Mouse (Mus musculus) CH12.LX (cell line): Measurements from ENCODE around the gene Btbd9. TPM values are rescaled to one million over a fixed set of nuclear protein-coding genes. Genes with fewer than 3 reads are reported as not detected.

Experiments
- DNase-seq: peaks from one replicate; pipeline ENCODE4 v3.0.0-alpha.2; 2013; ENCODE audit errors: extremely low read depth
- H3K27ac ChIP-seq: 2 replicates; pipeline ENCODE4 v1.5.1; 2012; ENCODE audit warnings: low read depth, mild to moderate bottlenecking, control low read depth, moderate library complexity; ENCODE audit not compliant: insufficient read depth
- H3K27me3 ChIP-seq: replicated peaks from 2 replicates; pipeline ENCODE3; 2012; ENCODE audit warnings: inconsistent platforms
- H3K36me3 ChIP-seq, 2 experiments: replicated peaks in 1 of 2; 2 replicates each; pipeline versions ENCODE3 to v1.6.1; 2012; ENCODE audit warnings: inconsistent platforms in 1 of 2, low read length in 1 of 2, mild to moderate bottlenecking in 1 of 2, mixed read lengths in 1 of 2, moderate library complexity in 1 of 2; ENCODE audit not compliant: control insufficient read depth in 1 of 2, insufficient read depth in 1 of 2
- H3K4me1 ChIP-seq, 2 experiments: 2 replicates each; pipeline ENCODE4 v1.6.1; 2012; ENCODE audit warnings: inconsistent platforms in 1 of 2, moderate library complexity in 1 of 2; ENCODE audit not compliant: insufficient read depth in 2 of 2, control insufficient read depth in 1 of 2
- H3K4me2 ChIP-seq: 2 replicates; pipeline ENCODE4 v1.6.1; 2012; ENCODE audit warnings: low read depth, mild to moderate bottlenecking, control low read depth; ENCODE audit not compliant: poor library complexity, insufficient read depth, severe bottlenecking
- H3K4me3 ChIP-seq, 3 experiments: fragments of 150-350 bp in 1 of 3; sonication (generic) in 1 of 3; replicated peaks in 1 of 3; 2 replicates each; pipeline versions ENCODE3 to v1.5.1; 2011 to 2012; ENCODE audit warnings: low read depth in 2 of 3, low read length in 2 of 3, mild to moderate bottlenecking in 2 of 3, moderate library complexity in 2 of 3, control low read depth in 1 of 3, improper control_type of control experiment in 1 of 3, inconsistent platforms in 1 of 3, mixed read lengths in 1 of 3; ENCODE audit not compliant: poor library complexity in 1 of 3
- H3K79me2 ChIP-seq: replicated peaks from 2 replicates; pipeline ENCODE4 v1.6.1; 2012; ENCODE audit warnings: mild to moderate bottlenecking, moderate library complexity; ENCODE audit not compliant: control insufficient read depth, poor library complexity, insufficient read depth, severe bottlenecking; ENCODE audit errors: extremely low read depth
- H3K9ac ChIP-seq: 2 replicates; pipeline ENCODE4 v1.6.1; 2012; ENCODE audit warnings: low read depth, mild to moderate bottlenecking, control low read depth, moderate library complexity; ENCODE audit not compliant: insufficient read depth
- H3K9me3 ChIP-seq: replicated peaks from 2 replicates; pipeline ENCODE3; 2012; ENCODE audit warnings: low read length, inconsistent platforms, mixed read lengths
- BHLHE40 ChIP-seq: IDR thresholded peaks from 2 replicates; pipeline ENCODE4 v1.6.1; 2011; ENCODE audit warnings: mild to moderate bottlenecking, low read depth, low read length, improper control_type of control experiment
- CHD1 ChIP-seq: IDR thresholded peaks from 2 replicates; pipeline ENCODE4 v1.6.1; 2012; ENCODE audit warnings: low read depth, low read length, improper control_type of control experiment, inconsistent platforms
- CHD2 ChIP-seq: IDR thresholded peaks from 2 replicates; pipeline ENCODE4 v1.6.1; 2011; ENCODE audit warnings: low read length, improper control_type of control experiment
- CTCF ChIP-seq, 2 experiments: IDR thresholded peaks in 1 of 2; conservative IDR thresholded peaks in 1 of 2; 2 replicates each; pipeline ENCODE4 v1.5.1; 2011 to 2012; ENCODE audit warnings: low read depth in 2 of 2, low read length in 2 of 2, improper control_type of control experiment in 1 of 2, inconsistent platforms in 1 of 2, mild to moderate bottlenecking in 1 of 2, moderate library complexity in 1 of 2
- E2F4 ChIP-seq: IDR thresholded peaks from 2 replicates; pipeline ENCODE4 v1.6.1; 2011; ENCODE audit warnings: low read depth, low read length, improper control_type of control experiment; ENCODE audit not compliant: insufficient replicate concordance
- ELF1 ChIP-seq: IDR thresholded peaks from 2 replicates; pipeline ENCODE4 v1.6.1; 2014; ENCODE audit warnings: low read depth, mild to moderate bottlenecking, inconsistent platforms, low read length, improper control_type of control experiment
- EP300 ChIP-seq: IDR thresholded peaks from 2 replicates; pipeline ENCODE4 v1.6.1; 2011; ENCODE audit warnings: low read length, improper control_type of control experiment
- IRF4 ChIP-seq: IDR thresholded peaks from 2 replicates; pipeline ENCODE4 v1.6.1; 2014; ENCODE audit warnings: low read depth, mild to moderate bottlenecking, inconsistent platforms, low read length, improper control_type of control experiment
- JUN ChIP-seq: IDR thresholded peaks from 2 replicates; pipeline ENCODE4 v1.6.1; 2011; ENCODE audit warnings: low read depth, mild to moderate bottlenecking, low read length, improper control_type of control experiment, moderate library complexity; ENCODE audit not compliant: insufficient read depth
- KAT2A ChIP-seq: IDR thresholded peaks from 2 replicates; pipeline ENCODE4 v1.6.1; 2012; ENCODE audit warnings: low read length, improper control_type of control experiment, inconsistent platforms; ENCODE audit not compliant: insufficient replicate concordance
- MAX ChIP-seq: IDR thresholded peaks from 2 replicates; pipeline ENCODE4 v1.6.1; 2011; ENCODE audit warnings: low read length, improper control_type of control experiment
- MAZ ChIP-seq: IDR thresholded peaks from 2 replicates; pipeline ENCODE4 v1.6.1; 2012; ENCODE audit warnings: low read depth, mild to moderate bottlenecking, inconsistent platforms, low read length, improper control_type of control experiment, moderate library complexity
- MEF2A ChIP-seq: IDR thresholded peaks from 2 replicates; pipeline ENCODE4 v1.6.1; 2014; ENCODE audit warnings: low read depth, mild to moderate bottlenecking, inconsistent platforms, low read length, improper control_type of control experiment, borderline replicate concordance
- MXI1 ChIP-seq: IDR thresholded peaks from 2 replicates; pipeline ENCODE4 v1.6.1; 2011; ENCODE audit warnings: mild to moderate bottlenecking, low read depth, low read length, improper control_type of control experiment
- MYC ChIP-seq: IDR thresholded peaks from 2 replicates; pipeline ENCODE4 v1.6.1; 2011; ENCODE audit warnings: low read depth, mild to moderate bottlenecking, improper control_type of control experiment, low read length
- NELFE ChIP-seq: IDR thresholded peaks from 2 replicates; pipeline ENCODE4 v1.6.1; 2011; ENCODE audit warnings: low read depth, low read length, improper control_type of control experiment
- PAX5 ChIP-seq: IDR thresholded peaks from 2 replicates; pipeline ENCODE4 v1.6.1; 2012; ENCODE audit warnings: low read length, inconsistent platforms, mixed read lengths
- POLR2A ChIP-seq: IDR thresholded peaks from 2 replicates; pipeline ENCODE4 v1.6.1; 2011; ENCODE audit warnings: low read depth, mild to moderate bottlenecking, improper control_type of control experiment, low read length
- POLR2AphosphoS2 ChIP-seq: IDR thresholded peaks from 2 replicates; pipeline ENCODE4 v1.6.1; 2011; ENCODE audit warnings: low read depth, low read length, improper control_type of control experiment
- SMC3 ChIP-seq: IDR thresholded peaks from 2 replicates; pipeline ENCODE4 v1.6.1; 2011; ENCODE audit warnings: low read depth, low read length, improper control_type of control experiment
- TBP ChIP-seq: conservative IDR thresholded peaks from 2 replicates; pipeline ENCODE4 v1.6.1; 2011; ENCODE audit warnings: low read depth, low read length, improper control_type of control experiment
- TCF12 ChIP-seq: IDR thresholded peaks from 2 replicates; pipeline ENCODE4 v1.6.1; 2014; ENCODE audit warnings: low read depth, mild to moderate bottlenecking, inconsistent platforms, low read length, improper control_type of control experiment
- UBTF ChIP-seq: IDR thresholded peaks from 2 replicates; pipeline ENCODE4 v1.6.1; 2012; ENCODE audit warnings: low read depth, mild to moderate bottlenecking, inconsistent platforms, low read length, improper control_type of control experiment, moderate library complexity
- USF2 ChIP-seq: conservative IDR thresholded peaks from 2 replicates; pipeline ENCODE4 v1.6.1; 2011; ENCODE audit warnings: low read depth, low read length, improper control_type of control experiment
- ZC3H11A ChIP-seq: IDR thresholded peaks from 2 replicates; pipeline ENCODE4 v1.6.1; 2012; ENCODE audit warnings: low read depth, mild to moderate bottlenecking, inconsistent platforms, low read length, improper control_type of control experiment
- ZMIZ1 ChIP-seq: IDR thresholded peaks from 2 replicates; pipeline ENCODE4 v1.6.1; 2012; ENCODE audit warnings: low read depth, mild to moderate bottlenecking, inconsistent platforms, low read length, improper control_type of control experiment
- ZNF384 ChIP-seq: IDR thresholded peaks from 2 replicates; pipeline ENCODE4 v1.6.1; 2012; ENCODE audit warnings: low read depth, low read length, improper control_type of control experiment, inconsistent platforms
- dilution Hi-C: fragments of 300-500 bp; cut with MboI; formaldehyde crosslinking; loops from 2 replicates; pipeline ENCODE4 v1.14.3; 2020; ENCODE audit warnings: low sequenced_read_pairs; ENCODE audit not compliant: extremely low pct_unique_long_range_greater_than_20kb, extremely low pct_ligation_motif_present
- in situ Hi-C: fragments of 300-500 bp; cut with MboI; formaldehyde crosslinking; loops from 3 replicates; pipeline ENCODE4 v1.14.3; 2019; ENCODE audit warnings: low sequenced_read_pairs, low pct_ligation_motif_present, low pct_unique_long_range_greater_than_20kb, mixed read lengths
- polyA plus RNA-seq: library from polyadenylated mRNA; unstranded; fragments of >175 nt; gene quantifications from 2 replicates; pipeline ENCODE4 v1.2.1, GENCODE M21; 2012; ENCODE audit warnings: low read depth; ENCODE audit not compliant: insufficient read length
- total RNA-seq, 2 experiments: library from RNA; depleted of rRNA; stranded (reverse); fragments of 300-350 nt in 1 of 2; fragments of >200 nt in 1 of 2; gene quantifications; 2 replicates each; pipeline ENCODE4 v1.2.3; 2012 to 2014

The Btbd9 gene
- total and polyA plus RNA-seq, 3 experiments, result 19.3 to 25.4 (median 20.0) TPM

GRCm38 (mm10) chr17:30484446-30485066 lies 91.7 kb downstream of the Btbd9 start:
- no peaks in the 10 kb centered on the region for H3K79me2 ChIP-seq
- TF ChIP-seq ZNF384 (no peak), EP300 (no peak), TCF12 (no peak), IRF4 (no peak), CTCF (conservative IDR thresholded peaks at IDR 0.05 in 1 of 2, IDR thresholded peaks at IDR 0.05 in 1 of 2; ENCODE audit: low read depth in 2 of 2, low read length in 2 of 2) (no peak), ELF1 (no peak), MAX (no peak), SMC3 (no peak), MAZ (no peak), MXI1 (no peak), CHD1 (no peak), MEF2A (no peak), UBTF (no peak), CHD2 (no peak), JUN (no peak), TBP (no peak), POLR2AphosphoS2 (no peak), BHLHE40 (no peak), USF2 (no peak)
- no peak overlapping the region for H3K4me2 ChIP-seq
- no peak overlapping the region for H3K27ac ChIP-seq
- dilution Hi-C loops (no loop called here), in situ Hi-C loops (no loop called here)
- H3K4me3 ChIP-seq, result no peak overlapping the region
- H3K4me1 ChIP-seq, result peaks cover 0 to 15% of the 10 kb centered on the region in 2 experiments; a peak in 2 of 4 replicates
- no peak overlapping the region for H3K9ac ChIP-seq
- H3K36me3 ChIP-seq, result peaks cover 3 to 32% of the 10 kb centered on the region in 2 experiments
- H3K27me3 ChIP-seq, result no peaks in the 10 kb centered on the region
- DNase-seq, result no peak
- H3K9me3 ChIP-seq, result no peaks in the 10 kb centered on the region

- TF ChIP-seq MAX (no peak), USF2 (no peak), MYC (no peak), POLR2A (no peak), MXI1 (no peak), KAT2A (no peak), PAX5 (no peak), MAZ (no peak), ZMIZ1 (no peak), SMC3 (no peak), NELFE (no peak), JUN (no peak), E2F4 (no peak), TBP (no peak), ZC3H11A (no peak), CHD1 (no peak), MEF2A (no peak), CHD2 (no peak), POLR2AphosphoS2 (no peak), EP300 (no peak)
- TF ChIP-seq, all 38 proteins: peak for 0
- no peak overlapping the region for H3K4me3 ChIP-seq
- H3K9me3 ChIP-seq, result no peaks in the 10 kb centered on the region
- H3K9ac ChIP-seq, result no peak overlapping the region
- dilution Hi-C loops (no loop called here), in situ Hi-C loops (no loop called here)
- H3K4me1 ChIP-seq, result peaks cover 0 to 12% of the 10 kb centered on the region in 2 experiments; a peak in 2 of 4 replicates
- no peak overlapping the region for H3K27ac ChIP-seq
- no peak for DNase-seq
- H3K27me3 ChIP-seq, result no peaks in the 10 kb centered on the region
- H3K36me3 ChIP-seq, result peaks cover 3 to 34% of the 10 kb centered on the region in 2 experiments
- H3K4me2 ChIP-seq, result no peak overlapping the region
- no peaks in the 10 kb centered on the region for H3K79me2 ChIP-seq
Measured at GRCm38 (mm10) chr17:30481766-30482165, 94.5 kb downstream of the Btbd9 start.
